Mouse (Mus musculus): Measurements from ENCODE around the gene Aco2. TPM values are rescaled to one million over a fixed set of nuclear protein-coding genes. Genes with fewer than 3 reads are reported as not detected.
A peak's percentile ranks its signal among the peaks of the same experiment; 100 is the strongest.

Aco2 gene
- polyA plus RNA-seq, 1 experiment from 2014 or later = 200 TPM

DNA sequence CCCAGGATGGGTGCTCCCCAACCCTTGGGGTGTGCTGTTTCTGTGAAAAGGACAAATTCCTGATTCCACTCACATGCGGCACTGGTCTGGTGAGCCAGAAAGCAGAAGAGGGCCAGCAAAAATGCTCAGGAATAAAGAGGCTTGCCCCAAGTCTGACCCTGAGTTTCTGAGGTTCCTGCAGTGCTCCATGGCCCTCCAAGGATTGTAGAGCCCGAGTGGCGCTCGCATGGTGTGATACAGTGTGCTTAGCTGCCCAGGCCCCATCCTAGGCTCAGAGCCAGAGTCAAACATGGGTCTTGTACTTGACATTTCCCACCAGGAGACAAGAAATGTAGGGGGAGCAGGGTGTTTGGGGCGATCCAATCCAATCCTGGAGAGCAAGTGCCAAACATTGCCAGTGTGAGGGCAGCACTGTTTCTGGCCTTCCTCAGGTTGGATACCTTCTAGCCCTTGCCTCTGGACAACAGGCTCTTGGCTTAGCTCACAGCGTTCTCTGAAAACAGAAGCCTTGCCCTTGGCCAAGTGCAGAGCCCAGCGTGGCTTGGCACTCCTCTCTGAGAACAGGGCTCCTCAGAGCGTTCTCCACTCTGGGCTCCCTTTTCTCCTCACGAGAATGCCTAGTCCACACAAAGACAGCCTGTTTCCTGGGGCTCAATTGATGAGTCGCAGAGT, 48.6 kb downstream of the Aco2 start:
- no peak for ATAC-seq (ENCODE audit: insufficient read depth, low FRiP score)
- no peak overlapping the region for H3K9ac ChIP-seq (ENCODE audit: low read length)
- no peak overlapping the region for H3K4me2 ChIP-seq (ENCODE audit: low read depth, low read length)
- no peaks in the 10 kb centered on the region for H3K9me3 ChIP-seq (replicated peaks; ENCODE audit: control insufficient read depth, low read length)
- H3K4me3 ChIP-seq (replicated peaks; ENCODE audit: low read length) = no peak overlapping the region
- no peaks in the 10 kb centered on the region for H3K36me3 ChIP-seq (ENCODE audit: control insufficient read depth, insufficient read depth, low read length)
- H3K27ac ChIP-seq (ENCODE audit: low read length) = no peak overlapping the region
- WGBS = 82% methylated on average over 10 of the region's 10 CpGs
- H3K27me3 ChIP-seq (ENCODE audit: control insufficient read depth, insufficient read depth, low read length) = no peaks in the 10 kb centered on the region
- peaks cover 10% of the 10 kb centered on the region for H3K4me1 ChIP-seq (ENCODE audit: control insufficient read depth, insufficient read depth, low read length)

DNA sequence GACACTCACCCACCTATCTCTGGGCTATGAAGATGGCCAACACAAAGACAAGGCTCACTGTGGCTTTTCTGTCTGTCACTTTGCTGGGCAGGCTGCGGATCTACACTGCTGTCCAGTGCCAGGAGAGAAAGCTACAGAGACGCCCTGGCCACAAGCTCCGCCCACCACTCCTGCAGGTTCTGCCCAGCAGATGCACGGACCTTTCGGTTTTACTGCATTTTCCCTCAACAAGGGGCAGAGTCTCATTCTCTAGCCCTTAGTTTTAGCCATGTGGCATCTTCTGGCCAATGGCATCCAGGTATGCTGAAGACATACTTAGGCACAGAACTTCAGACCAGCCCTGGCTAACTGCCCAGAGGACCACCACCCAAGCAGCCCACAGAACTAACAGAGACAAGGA, 49.1 kb downstream of the Aco2 start:
- Histone ChIP-seq H3K4me1 (ENCODE audit: control insufficient read depth, insufficient read depth, low read length) (peaks cover 10% of the 10 kb centered on the region), H3K9me3 (replicated peaks; ENCODE audit: control insufficient read depth, low read length) (no peaks in the 10 kb centered on the region), H3K36me3 (ENCODE audit: control insufficient read depth, insufficient read depth, low read length) (no peaks in the 10 kb centered on the region), H3K27ac (ENCODE audit: low read length) (no peak overlapping the region), H3K4me2 (ENCODE audit: low read depth, low read length) (no peak overlapping the region), H3K4me3 (replicated peaks; ENCODE audit: low read length) (no peak overlapping the region), H3K27me3 (ENCODE audit: control insufficient read depth, insufficient read depth, low read length) (no peaks in the 10 kb centered on the region), H3K9ac (ENCODE audit: low read length) (no peak overlapping the region)
- ATAC-seq (ENCODE audit: insufficient read depth, low FRiP score) = no peak
- 58% methylated on average over 5 of the region's 5 CpGs for WGBS

DNA sequence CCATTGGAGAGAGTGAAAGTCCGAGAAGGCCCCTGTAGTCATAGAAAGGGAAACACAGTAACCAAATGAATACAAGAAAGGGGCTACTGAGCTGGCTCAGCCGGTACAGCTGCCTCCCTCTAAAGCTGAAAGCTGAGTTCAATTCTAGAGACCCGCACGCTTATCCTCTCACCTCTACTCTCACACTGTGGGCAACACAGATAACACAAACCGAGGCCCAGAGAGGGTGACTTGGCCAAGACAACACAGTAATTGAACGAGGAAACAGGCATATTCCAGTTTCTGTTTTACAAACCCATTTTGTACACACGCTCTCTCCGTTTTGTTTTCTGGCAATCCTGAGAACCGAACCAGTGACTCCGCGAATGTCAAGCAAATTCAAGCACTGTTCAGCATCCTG, 52.8 kb downstream of the Aco2 start:
- H3K4me1 ChIP-seq (ENCODE audit: control insufficient read depth, insufficient read depth, low read length) = peaks cover 13% of the 10 kb centered on the region
- H3K9me3 ChIP-seq (replicated peaks; ENCODE audit: control insufficient read depth, low read length) = no peaks in the 10 kb centered on the region
- no peaks in the 10 kb centered on the region for H3K27me3 ChIP-seq (ENCODE audit: control insufficient read depth, insufficient read depth, low read length)
- WGBS = 84% methylated on average over 11 of the region's 11 CpGs
- no peak overlapping the region for H3K27ac ChIP-seq (ENCODE audit: low read length)
- no peaks in the 10 kb centered on the region for H3K36me3 ChIP-seq (ENCODE audit: control insufficient read depth, insufficient read depth, low read length)
- peak overlapping the region; percentile 77 for H3K4me3 ChIP-seq (replicated peaks; ENCODE audit: low read length)
- ATAC-seq (ENCODE audit: insufficient read depth, low FRiP score) = no peak
- H3K9ac ChIP-seq (ENCODE audit: low read length) = peak overlapping the region; percentile 84
- H3K4me2 ChIP-seq (ENCODE audit: low read depth, low read length) = peak overlapping the region; percentile 95

DNA sequence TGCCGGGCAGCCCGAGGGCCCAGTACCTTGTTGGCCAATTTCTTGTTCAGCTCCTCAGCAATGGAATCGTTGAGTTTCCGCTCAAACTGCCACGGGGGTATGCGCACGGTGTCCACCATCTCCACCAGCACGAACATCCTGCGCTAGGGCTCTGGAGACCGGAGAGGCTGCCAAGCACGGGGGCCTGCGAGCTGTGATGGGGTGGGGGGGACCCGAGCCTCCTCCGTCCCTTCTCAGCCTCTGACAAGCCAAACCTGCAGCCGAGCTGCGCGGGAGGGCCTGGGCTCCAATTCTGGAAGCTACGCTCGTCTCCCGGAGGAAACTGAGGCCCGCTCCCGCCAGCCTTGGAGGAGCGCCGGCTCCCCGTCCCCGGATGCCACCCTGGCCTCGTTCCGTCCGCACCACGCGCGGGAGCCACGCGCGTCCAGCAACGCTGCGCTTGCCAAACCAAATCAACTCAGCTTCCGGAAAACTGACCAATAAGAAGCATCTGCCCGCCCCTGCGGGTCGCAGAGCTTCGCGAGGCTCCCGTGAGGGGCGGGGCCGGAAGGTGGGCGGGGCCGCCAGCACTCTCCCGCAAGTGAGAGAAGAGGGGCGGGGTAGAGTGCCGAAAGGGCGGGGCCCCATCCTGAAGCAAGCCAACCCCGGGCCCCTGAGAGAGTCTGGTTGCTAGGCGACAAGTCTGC, 53.8 kb downstream of the Aco2 start, which contains the start of gene Polr3h:
Gene Polr3h, minus strand, starts transcription at position 481 of the 686 bp plus-strand sequence.
- Histone ChIP-seq H3K9ac (ENCODE audit: low read length) (peak within 1 kb of the TSS; percentile 84), H3K36me3 (ENCODE audit: control insufficient read depth, insufficient read depth, low read length) (no peaks in the 10 kb centered on the region), H3K27me3 (ENCODE audit: control insufficient read depth, insufficient read depth, low read length) (no peaks in the 10 kb centered on the region), H3K4me1 (ENCODE audit: control insufficient read depth, insufficient read depth, low read length) (peaks cover 13% of the 10 kb centered on the region), H3K4me2 (ENCODE audit: low read depth, low read length) (peak within 1 kb of the TSS; percentile 95), H3K4me3 (replicated peaks; ENCODE audit: low read length) (peak within 1 kb of the TSS; percentile 77), H3K9me3 (replicated peaks; ENCODE audit: control insufficient read depth, low read length) (no peaks in the 10 kb centered on the region), H3K27ac (ENCODE audit: low read length) (peak within 1 kb of the TSS; percentile 30)
- under 1% methylated on average over 54 of the region's 54 CpGs for WGBS
- ATAC-seq (ENCODE audit: insufficient read depth, low FRiP score) = peak; percentile 96

DNA sequence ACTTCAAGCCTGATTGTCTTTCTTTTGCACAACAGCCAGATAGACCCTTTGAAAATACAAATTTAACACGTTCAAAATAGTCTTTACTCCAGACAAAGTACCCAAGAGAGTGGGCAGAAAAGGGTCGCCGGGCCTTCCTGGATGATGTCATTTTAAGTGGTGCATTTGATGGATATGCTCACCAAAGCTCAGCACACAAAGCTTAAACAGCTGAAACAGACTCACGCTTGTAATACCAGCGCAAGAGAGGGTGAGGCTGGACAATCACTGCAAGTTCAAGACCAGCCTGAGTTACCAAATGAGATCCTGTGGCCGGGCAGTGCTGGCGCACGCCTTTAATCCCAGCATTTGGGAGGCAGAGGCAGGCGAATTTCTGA, 54.3 kb downstream of the Aco2 start:
- Histone ChIP-seq H3K27me3 (ENCODE audit: control insufficient read depth, insufficient read depth, low read length) (no peaks in the 10 kb centered on the region), H3K27ac (ENCODE audit: low read length) (peak overlapping the region; percentile 1; the same call in 1 of the 2 replicates), H3K9ac (ENCODE audit: low read length) (no peak overlapping the region), H3K4me1 (ENCODE audit: control insufficient read depth, insufficient read depth, low read length) (peaks cover 13% of the 10 kb centered on the region), H3K4me3 (replicated peaks; ENCODE audit: low read length) (peak overlapping the region; percentile 77; the same call in 1 of the 2 replicates), H3K4me2 (ENCODE audit: low read depth, low read length) (peak overlapping the region; percentile 95), H3K9me3 (replicated peaks; ENCODE audit: control insufficient read depth, low read length) (no peaks in the 10 kb centered on the region), H3K36me3 (ENCODE audit: control insufficient read depth, insufficient read depth, low read length) (no peaks in the 10 kb centered on the region)
- peak; percentile 6; the same call in 1 of the 2 replicates for ATAC-seq (ENCODE audit: insufficient read depth, low FRiP score)
- WGBS = 34% methylated on average over 9 of the region's 9 CpGs

DNA sequence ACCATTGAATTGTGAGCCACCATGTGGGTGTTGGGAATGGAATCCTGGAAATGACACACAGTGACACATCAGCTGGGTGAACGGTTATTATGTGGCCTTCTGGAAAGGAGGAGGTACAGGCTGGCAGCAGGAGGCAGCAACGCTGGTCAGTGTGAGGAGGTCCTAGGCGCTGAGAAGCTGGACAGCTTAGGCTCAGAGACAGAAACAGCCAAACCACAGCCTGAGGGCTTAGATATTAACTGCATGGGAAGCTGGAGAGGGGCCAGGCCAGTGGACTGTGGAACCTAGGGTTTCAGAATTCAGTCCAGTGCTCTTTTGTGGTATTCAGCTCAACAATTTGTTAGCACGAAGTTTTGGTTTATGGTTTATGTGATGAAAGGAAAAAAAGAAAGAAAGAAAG, 55.6 kb downstream of the Aco2 start:
- Histone ChIP-seq H3K9me3 (replicated peaks; ENCODE audit: control insufficient read depth, low read length) (no peaks in the 10 kb centered on the region), H3K9ac (ENCODE audit: low read length) (no peak overlapping the region), H3K4me2 (ENCODE audit: low read depth, low read length) (no peak overlapping the region), H3K27me3 (ENCODE audit: control insufficient read depth, insufficient read depth, low read length) (no peaks in the 10 kb centered on the region), H3K27ac (ENCODE audit: low read length) (peak overlapping the region; percentile 42), H3K4me1 (ENCODE audit: control insufficient read depth, insufficient read depth, low read length) (peaks cover 14% of the 10 kb centered on the region), H3K4me3 (replicated peaks; ENCODE audit: low read length) (no peak overlapping the region), H3K36me3 (ENCODE audit: control insufficient read depth, insufficient read depth, low read length) (no peaks in the 10 kb centered on the region)
- ATAC-seq (ENCODE audit: insufficient read depth, low FRiP score) = no peak
- WGBS = 45% methylated on average over 4 of the region's 4 CpGs

DNA sequence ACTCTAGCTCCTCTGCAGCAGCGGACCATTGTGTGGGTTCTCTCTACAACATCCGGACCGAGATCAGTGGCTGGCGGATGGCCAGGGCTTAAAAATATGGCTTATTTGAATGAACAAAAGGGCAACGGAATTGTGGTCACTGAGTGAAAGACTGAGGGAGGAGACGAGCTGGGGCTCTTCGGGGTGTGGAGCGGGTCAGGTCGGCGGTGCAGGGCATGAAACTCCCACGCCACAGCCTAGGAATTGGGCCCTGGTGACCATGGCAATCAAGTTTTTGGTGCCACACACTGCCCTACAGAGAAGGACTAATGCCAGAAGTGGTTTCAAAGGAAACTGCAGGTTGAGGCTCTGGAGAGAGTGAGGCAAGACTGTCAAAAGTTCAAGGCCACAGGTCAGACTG, 56.2 kb downstream of the Aco2 start:
- Histone ChIP-seq H3K9me3 (replicated peaks; ENCODE audit: control insufficient read depth, low read length) (no peaks in the 10 kb centered on the region), H3K27me3 (ENCODE audit: control insufficient read depth, insufficient read depth, low read length) (no peaks in the 10 kb centered on the region), H3K4me3 (replicated peaks; ENCODE audit: low read length) (no peak overlapping the region), H3K27ac (ENCODE audit: low read length) (no peak overlapping the region), H3K36me3 (ENCODE audit: control insufficient read depth, insufficient read depth, low read length) (no peaks in the 10 kb centered on the region), H3K9ac (ENCODE audit: low read length) (no peak overlapping the region), H3K4me1 (ENCODE audit: control insufficient read depth, insufficient read depth, low read length) (peaks cover 19% of the 10 kb centered on the region), H3K4me2 (ENCODE audit: low read depth, low read length) (no peak overlapping the region)
- WGBS = 48% methylated on average over 11 of the region's 11 CpGs
- no peak for ATAC-seq (ENCODE audit: insufficient read depth, low FRiP score)

DNA sequence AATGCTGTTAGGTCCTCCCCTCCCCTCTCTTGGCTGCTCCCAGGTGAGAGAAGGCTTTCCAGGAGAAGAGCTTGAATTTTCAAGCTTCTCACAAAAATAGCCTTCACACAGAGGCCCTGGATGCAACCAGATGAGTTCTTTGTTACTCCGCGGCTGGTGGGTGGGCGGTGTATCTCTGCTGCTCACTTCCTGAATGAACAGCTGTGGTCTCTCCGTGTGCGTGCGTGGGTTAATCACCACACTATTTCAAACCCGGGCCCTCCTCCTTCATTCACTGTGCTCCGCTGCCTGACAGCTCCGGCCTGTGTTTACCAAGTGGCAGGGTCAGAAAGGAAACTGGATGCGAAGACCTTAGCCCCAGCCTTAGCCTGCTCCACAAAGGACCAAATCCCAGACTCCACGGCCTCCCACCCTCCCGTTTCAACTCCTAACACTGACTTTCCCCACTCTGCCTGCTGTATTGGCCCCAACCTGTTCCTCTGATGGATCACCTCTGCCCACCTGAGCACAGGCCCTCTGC, 60.9 kb downstream of the Aco2 start:
- Histone ChIP-seq H3K4me2 (ENCODE audit: low read depth, low read length) (peak overlapping the region; percentile 35), H3K4me3 (replicated peaks; ENCODE audit: low read length) (no peak overlapping the region), H3K9ac (ENCODE audit: low read length) (peak overlapping the region; percentile 58), H3K9me3 (replicated peaks; ENCODE audit: control insufficient read depth, low read length) (no peaks in the 10 kb centered on the region), H3K4me1 (ENCODE audit: control insufficient read depth, insufficient read depth, low read length) (peaks cover 28% of the 10 kb centered on the region), H3K27ac (ENCODE audit: low read length) (peak overlapping the region; percentile 61; the same call in 1 of the 2 replicates), H3K36me3 (ENCODE audit: control insufficient read depth, insufficient read depth, low read length) (no peaks in the 10 kb centered on the region), H3K27me3 (ENCODE audit: control insufficient read depth, insufficient read depth, low read length) (peaks cover 4% of the 10 kb centered on the region; the same call in 1 of the 2 replicates)
- peak; percentile 32; the same call in 1 of the 2 replicates for ATAC-seq (ENCODE audit: insufficient read depth, low FRiP score)
- WGBS = 11% methylated on average over 12 of the region's 12 CpGs

DNA sequence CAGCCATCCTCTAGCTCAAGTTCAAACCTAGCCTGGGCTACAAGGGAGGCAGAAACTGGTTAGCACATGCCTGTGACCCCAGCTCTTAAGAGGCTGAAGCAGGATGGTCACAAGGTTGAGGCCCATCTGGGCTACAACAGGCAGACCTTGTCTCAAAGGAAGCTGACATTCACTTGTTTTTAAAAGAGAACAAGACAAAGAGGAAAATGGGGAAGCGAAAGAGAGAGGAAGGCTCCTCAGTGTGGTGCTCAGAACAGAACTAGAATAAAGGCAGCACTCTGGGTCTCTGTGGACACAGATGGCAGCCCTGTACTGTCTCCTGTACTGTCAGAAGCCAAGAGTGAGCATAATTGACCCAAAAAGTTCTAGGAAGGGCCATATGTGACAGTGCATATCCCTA, 61.9 kb downstream of the Aco2 start:
- Histone ChIP-seq H3K27ac (ENCODE audit: low read length) (no peak overlapping the region), H3K27me3 (ENCODE audit: control insufficient read depth, insufficient read depth, low read length) (peaks cover 4% of the 10 kb centered on the region; the same call in 1 of the 2 replicates), H3K4me3 (replicated peaks; ENCODE audit: low read length) (no peak overlapping the region), H3K4me1 (ENCODE audit: control insufficient read depth, insufficient read depth, low read length) (peaks cover 28% of the 10 kb centered on the region), H3K36me3 (ENCODE audit: control insufficient read depth, insufficient read depth, low read length) (no peaks in the 10 kb centered on the region), H3K4me2 (ENCODE audit: low read depth, low read length) (no peak overlapping the region), H3K9me3 (replicated peaks; ENCODE audit: control insufficient read depth, low read length) (no peaks in the 10 kb centered on the region), H3K9ac (ENCODE audit: low read length) (no peak overlapping the region)
- WGBS = 97% methylated on average over 1 of the region's 1 CpGs
- no peak for ATAC-seq (ENCODE audit: insufficient read depth, low FRiP score)
